In genomic region chr17:88405076-88405475, GRCm38 (mm10) we compare ENCODE assay signal across 8 mouse cellular contexts. TPM values are rescaled to one million over a fixed set of nuclear protein-coding genes. Genes with fewer than 3 reads are reported as not detected.
DNase-seq lines count a peak whose midpoint lies in the region; ATAC-seq and TF ChIP-seq lines count a peak whose summit lies in the region.

No protein-coding gene starts in this region.

- H3K4me1 ChIP-seq in spleen, adult 2 months (ENCODE audit: control insufficient read depth, insufficient read depth, insufficient read length): peaks cover 4% of the 10 kb centered on the region; the same call in 1 of the 2 replicates
- H3K4me1 ChIP-seq in forebrain, embryonic 11.5 days (replicated peaks; ENCODE audit: control insufficient read depth, insufficient read depth, low read length): peaks cover 7% of the 10 kb centered on the region; the same call in 1 of the 2 replicates
- peaks cover 4% of the 10 kb centered on the region; the same call in 1 of the 2 replicates for H3K4me1 ChIP-seq in liver, embryonic 13.5 days (replicated peaks)
- H3K4me1 ChIP-seq in stomach, embryonic 16.5 days (ENCODE audit: control insufficient read depth, insufficient read depth, low read length): 0 out of 2 replicates have a peak, but pooled peaks cover 3% of the 10 kb centered on the region

- WGBS in spleen, adult 2 months: 37% methylated on average over 19 of the region's 19 CpGs
- 27% methylated on average over 19 of the region's 19 CpGs for WGBS in forebrain, embryonic 11.5 days
- 21% methylated on average over 19 of the region's 19 CpGs for WGBS in liver, embryonic 13.5 days (ENCODE audit: insufficient replicate concordance)
- WGBS in stomach, embryonic 16.5 days: 27% methylated on average over 19 of the region's 19 CpGs

- TF ChIP-seq POLR2A in spleen, adult 2 months (IDR thresholded peaks at IDR 0.05; ENCODE audit: low read depth, low read length): no peak

- ATAC-seq in forebrain, embryonic 11.5 days (replicated peaks; ENCODE audit: low FRiP score): peak; percentile 25; the same call in 1 of the 2 replicates
- no peak for ATAC-seq in liver, embryonic 13.5 days (ENCODE audit: low read depth)
- no peak for ATAC-seq in stomach, embryonic 16.5 days (ENCODE audit: insufficient read depth, low FRiP score)

- no peak overlapping the region for H3K27ac ChIP-seq in spleen, adult 2 months (ENCODE audit: insufficient read depth, low read length)
- H3K27ac ChIP-seq in forebrain, embryonic 11.5 days (ENCODE audit: low read depth, low read length): no peak overlapping the region
- H3K27ac ChIP-seq in liver, embryonic 13.5 days: no peak overlapping the region
- no peak overlapping the region for H3K27ac ChIP-seq in stomach, embryonic 16.5 days (ENCODE audit: low read length)

- H3K36me3 ChIP-seq in spleen, adult 2 months (ENCODE audit: control insufficient read depth, insufficient read depth, low read length): no peaks in the 10 kb centered on the region
- H3K36me3 ChIP-seq in forebrain, embryonic 11.5 days (ENCODE audit: control insufficient read depth, insufficient read depth, low read length): no peaks in the 10 kb centered on the region
- no peaks in the 10 kb centered on the region for H3K36me3 ChIP-seq in liver, embryonic 13.5 days
- no peaks in the 10 kb centered on the region for H3K36me3 ChIP-seq in stomach, embryonic 16.5 days (ENCODE audit: control insufficient read depth, insufficient read depth, low read length)

- no peak overlapping the region for H3K9ac ChIP-seq in forebrain, embryonic 11.5 days (ENCODE audit: low read length)
- H3K9ac ChIP-seq in liver, embryonic 13.5 days: no peak overlapping the region
- no peak overlapping the region for H3K9ac ChIP-seq in stomach, embryonic 16.5 days (ENCODE audit: low read length)

- peak overlapping the region; percentile 28; the same call in 1 of the 2 replicates for H3K4me2 ChIP-seq in forebrain, embryonic 11.5 days (ENCODE audit: low read depth, low read length, severe bottlenecking)
- peak overlapping the region; percentile 25 for H3K4me2 ChIP-seq in liver, embryonic 13.5 days
- H3K4me2 ChIP-seq in stomach, embryonic 16.5 days (ENCODE audit: low read depth, low read length): peak overlapping the region; percentile 40; the same call in 1 of the 2 replicates

- TF ChIP-seq CTCF in spleen, adult 2 months (IDR thresholded peaks at IDR 0.05; ENCODE audit: extremely low read depth, insufficient read depth, insufficient read length, insufficient replicate concordance): no peak

- H3K27me3 ChIP-seq in spleen, adult 2 months (ENCODE audit: control insufficient read depth, insufficient read depth, low read length): no peaks in the 10 kb centered on the region
- peaks cover 9% of the 10 kb centered on the region; the same call in 1 of the 2 replicates for H3K27me3 ChIP-seq in forebrain, embryonic 11.5 days (ENCODE audit: control insufficient read depth, insufficient read depth, low read length)
- peaks cover 35% of the 10 kb centered on the region for H3K27me3 ChIP-seq in liver, embryonic 13.5 days
- peaks cover 9% of the 10 kb centered on the region; the same call in 1 of the 2 replicates for H3K27me3 ChIP-seq in stomach, embryonic 16.5 days (ENCODE audit: control insufficient read depth, insufficient read depth, low read length)

- peak overlapping the region; percentile 0; the same call in 1 of the 2 replicates for H3K4me3 ChIP-seq in spleen, adult 2 months (ENCODE audit: extremely low read depth, insufficient read depth, insufficient read length)
- no peak overlapping the region for H3K4me3 ChIP-seq in forebrain, embryonic 11.5 days (ENCODE audit: low read depth, low read length)
- peak overlapping the region; percentile 6; the same call in 1 of the 2 replicates for H3K4me3 ChIP-seq in liver, embryonic 13.5 days (replicated peaks)
- peak overlapping the region; percentile 10; the same call in 1 of the 2 replicates for H3K4me3 ChIP-seq in stomach, embryonic 16.5 days (replicated peaks; ENCODE audit: low read length)

- no peak for DNase-seq in spleen, adult 2 months (ENCODE audit: low read depth in 1 of 2, low spot score in 2 of 2)
- DNase-seq in spleen, postnatal 10 days (ENCODE audit: low spot score in 2 of 2): no peak
- no peak for DNase-seq in forebrain, embryonic 11.5 days (ENCODE audit: low spot score)
- no peak for DNase-seq in liver, embryonic 13.5 days
- DNase-seq in urinary bladder, postnatal 14 days (ENCODE audit: low spot score): no peak
- no peak for DNase-seq in spleen, postnatal 36 days (ENCODE audit: low spot score in 2 of 2)
- DNase-seq in right cerebral cortex, postnatal 14 days: no peak

- no peaks in the 10 kb centered on the region for H3K9me3 ChIP-seq in forebrain, embryonic 11.5 days (ENCODE audit: control insufficient read depth, low read length)
- no peaks in the 10 kb centered on the region for H3K9me3 ChIP-seq in liver, embryonic 13.5 days (replicated peaks)
- H3K9me3 ChIP-seq in stomach, embryonic 16.5 days (replicated peaks; ENCODE audit: control insufficient read depth, low read length): no peaks in the 10 kb centered on the region

RNA-seq across cellular contexts. Expression of gene Foxn2, which starts 35.4 kb away (rescaled TPM):
- polyA plus RNA-seq in spleen, adult 2 months (2012; rRNA removed): 5.3 and 7.0 TPM in 2 replicates
- polyA plus RNA-seq in forebrain, embryonic 11.5 days (2014; fragmentation: Nextera tagmentation; extraction: Ambion mirVana): 7.1 and 9.5 TPM in 2 replicates
- polyA plus RNA-seq in liver, embryonic 13.5 days (2015; fragmentation: Nextera tagmentation; extraction: Ambion mirVana): 12.0 and 15.4 TPM in 2 replicates
- polyA plus RNA-seq in stomach, embryonic 16.5 days (2015; fragmentation: Nextera tagmentation; extraction: Ambion mirVana): 19.5 and 20.3 TPM in 2 replicates
